Mouse (Mus musculus) ES-CJ7 (cell line): ENCODE data around the gene Pip5k1b.

Source experiments
- DNase-seq: peaks from one replicate; pipeline ENCODE4 v3.0.0; 2011; ENCODE audit warnings: low read depth, low spot score

Pip5k1b gene

DNA sequence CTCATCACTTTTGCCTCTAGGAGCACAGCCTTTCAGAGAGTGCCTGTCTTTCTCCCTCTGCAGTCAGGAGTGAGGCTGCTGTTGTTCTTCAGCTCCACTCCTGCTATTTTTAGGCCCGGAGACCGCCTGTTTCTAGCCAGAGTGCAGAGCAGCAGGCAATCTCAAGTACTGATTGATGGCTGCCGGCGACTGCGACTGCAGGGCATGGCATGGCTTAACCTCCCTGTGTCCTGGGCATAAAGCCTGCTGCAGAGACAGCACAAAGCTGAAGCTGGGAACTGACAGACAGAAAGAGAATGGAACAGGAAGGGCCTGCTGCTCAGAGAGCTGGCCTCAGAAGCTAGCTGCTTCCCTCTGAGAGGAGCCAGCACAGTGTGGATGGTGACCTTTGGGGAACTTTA, 247.4 kb downstream of the Pip5k1b start:
- DNase-seq = no peak

DNA sequence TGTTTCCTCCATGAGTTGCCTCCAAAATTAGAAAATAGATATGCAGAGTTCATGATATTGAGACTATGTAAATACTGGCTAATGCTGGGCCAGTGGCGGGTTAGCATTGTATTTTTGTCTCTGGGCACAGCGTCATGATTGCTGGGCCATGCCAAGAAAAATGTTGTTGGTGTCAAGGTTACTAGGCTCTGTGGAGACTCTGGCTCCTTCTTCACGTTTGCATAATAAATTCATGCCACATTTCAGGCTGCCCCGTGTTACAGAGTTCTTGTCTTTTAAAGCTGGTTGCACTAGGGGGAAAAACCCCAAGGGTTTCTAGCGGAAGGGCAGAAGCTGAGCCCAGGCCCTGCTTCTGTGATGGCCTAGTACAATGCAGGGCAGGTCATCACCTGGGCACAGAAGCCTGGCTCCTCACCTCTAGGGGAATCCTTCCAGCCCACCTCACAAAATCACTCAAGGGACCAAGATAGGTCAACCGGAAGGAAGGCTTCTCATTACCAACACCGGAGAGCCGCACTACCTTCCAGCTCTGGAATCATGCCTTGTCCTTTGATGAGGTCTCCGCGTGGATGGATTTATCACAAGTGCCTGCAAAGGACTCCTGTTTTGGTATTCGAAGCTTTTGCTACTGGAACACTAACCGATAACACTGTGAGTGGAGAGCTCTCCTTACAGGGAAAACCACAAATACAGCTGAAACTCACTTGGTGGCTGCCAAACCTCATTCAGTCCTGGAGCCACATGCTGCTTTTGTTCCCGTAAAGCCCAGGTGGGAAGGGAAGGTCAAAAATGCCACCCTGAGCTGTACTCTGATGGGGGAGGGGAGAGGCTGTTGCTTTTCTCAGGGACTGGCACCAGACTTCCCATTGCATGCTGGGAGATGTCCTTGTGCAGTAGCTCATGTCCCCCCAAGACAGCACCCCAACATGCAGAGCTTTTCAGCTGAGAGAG, 248.1 kb downstream of the Pip5k1b start:
- DNase-seq = no peak

DNA sequence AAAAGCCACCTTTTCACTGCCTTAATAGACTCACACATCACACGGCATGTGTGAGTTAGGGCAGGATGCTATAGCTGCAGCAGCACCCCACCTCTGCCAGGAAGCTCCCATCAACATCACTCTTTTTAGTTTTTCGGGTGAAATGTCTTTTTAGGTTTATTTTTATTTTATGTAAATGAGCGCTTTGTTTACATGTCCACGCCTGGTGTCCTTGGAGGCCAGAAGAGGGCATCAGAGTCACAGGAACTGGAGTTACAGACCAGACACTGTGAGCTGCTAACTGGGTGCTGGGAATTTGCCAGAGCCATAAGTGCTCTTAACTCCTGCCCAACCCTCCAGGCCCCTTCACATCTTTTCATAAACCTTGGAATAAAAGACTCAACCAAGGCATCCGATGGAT, 249.3 kb downstream of the Pip5k1b start:
- peak; percentile 34 for DNase-seq

DNA sequence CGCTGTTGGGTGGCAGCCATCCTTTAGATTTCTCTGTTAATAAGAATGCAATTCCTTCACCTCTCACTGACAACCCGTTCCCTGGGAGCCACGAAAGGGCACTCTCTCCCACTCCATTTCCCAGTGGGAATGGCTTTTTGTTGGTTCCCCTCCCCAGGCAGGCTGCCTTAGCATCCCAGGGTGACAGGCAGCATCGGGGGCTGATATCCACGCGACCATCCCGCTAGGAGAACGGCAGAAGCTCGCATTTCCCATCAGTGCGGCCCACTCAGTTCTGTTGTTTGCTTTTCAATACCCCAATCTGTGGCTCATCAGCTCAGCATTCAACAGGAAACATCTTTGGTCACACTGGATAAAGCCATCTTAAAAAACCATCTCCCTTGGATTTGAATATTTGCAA, 253.5 kb downstream of the Pip5k1b start:
- DNase-seq = no peak

DNA sequence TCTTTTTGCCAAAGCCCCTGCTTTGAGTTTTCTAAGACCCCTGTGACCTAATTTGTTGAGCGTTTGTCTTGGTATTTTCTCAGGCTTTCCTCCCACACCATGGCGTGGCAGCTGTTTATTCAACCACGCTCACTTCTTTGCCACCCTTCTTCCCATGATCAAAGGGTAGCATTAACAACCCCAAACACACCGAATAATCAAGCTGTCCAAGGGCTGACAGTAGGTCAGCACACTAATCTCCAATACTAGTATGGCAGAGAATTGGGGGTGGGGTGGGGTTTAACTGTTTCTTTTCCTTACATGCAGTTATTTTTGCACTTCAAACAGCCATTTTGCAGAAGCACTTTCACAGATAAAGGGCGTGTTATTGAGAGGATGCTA, 253.9 kb downstream of the Pip5k1b start:
- DNase-seq = no peak

DNA sequence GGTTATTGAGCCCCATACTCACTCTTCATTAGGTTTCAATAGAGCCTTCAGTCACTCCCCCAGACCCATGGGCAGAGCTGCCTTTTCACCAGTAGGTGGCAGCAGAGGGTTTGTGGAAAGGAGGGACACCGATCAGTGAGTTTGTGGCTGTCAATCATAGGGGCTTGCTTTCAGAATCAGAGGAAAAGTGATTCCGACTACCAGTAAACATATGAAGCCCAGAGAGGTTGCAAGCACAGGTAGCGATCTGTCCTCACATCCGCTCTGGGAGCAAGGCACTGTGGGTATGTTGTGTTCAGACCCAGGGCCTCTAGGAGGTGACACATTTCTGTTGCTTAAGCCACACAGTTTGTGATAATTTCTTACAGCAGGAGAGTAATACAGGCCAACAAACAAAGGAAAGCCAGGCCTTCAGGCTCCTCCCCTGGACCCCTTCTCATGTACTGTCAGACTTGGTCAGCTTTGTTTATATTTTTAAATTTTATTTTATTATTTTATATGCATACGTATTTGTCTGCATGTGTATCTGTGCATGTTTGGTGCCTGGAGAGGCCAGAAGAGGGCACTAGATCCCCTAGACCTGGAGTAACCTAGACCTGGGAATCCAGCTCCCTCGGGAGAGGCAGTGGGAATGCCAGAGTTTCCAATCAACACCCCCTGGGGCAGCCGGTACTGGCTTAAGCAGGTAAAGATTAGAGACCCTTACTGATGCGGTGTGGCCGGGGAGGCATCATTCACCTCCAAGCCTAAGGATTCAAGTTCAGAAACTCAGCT, 254.5 kb downstream of the Pip5k1b start:
- DNase-seq = peak; percentile 87

DNA sequence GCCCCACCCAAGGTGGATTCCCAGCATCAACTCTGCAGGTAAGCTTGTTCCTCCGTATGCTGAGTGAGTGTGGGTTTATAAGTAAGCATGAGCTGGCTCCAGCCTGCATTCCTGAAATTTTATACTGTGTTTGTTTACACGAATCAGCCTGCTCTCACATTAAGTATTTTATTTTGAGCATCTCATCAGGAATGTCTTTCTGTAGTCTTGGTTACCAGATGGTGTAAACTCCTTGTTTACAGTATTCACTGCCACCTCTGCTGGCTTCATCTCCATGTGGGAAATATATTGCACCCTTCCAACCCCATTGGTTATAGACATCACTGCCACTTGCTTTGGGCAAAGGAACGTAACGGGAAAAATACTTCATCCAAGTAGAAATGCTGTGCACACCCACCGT, 262.1 kb downstream of the Pip5k1b start:
- DNase-seq = no peak

DNA sequence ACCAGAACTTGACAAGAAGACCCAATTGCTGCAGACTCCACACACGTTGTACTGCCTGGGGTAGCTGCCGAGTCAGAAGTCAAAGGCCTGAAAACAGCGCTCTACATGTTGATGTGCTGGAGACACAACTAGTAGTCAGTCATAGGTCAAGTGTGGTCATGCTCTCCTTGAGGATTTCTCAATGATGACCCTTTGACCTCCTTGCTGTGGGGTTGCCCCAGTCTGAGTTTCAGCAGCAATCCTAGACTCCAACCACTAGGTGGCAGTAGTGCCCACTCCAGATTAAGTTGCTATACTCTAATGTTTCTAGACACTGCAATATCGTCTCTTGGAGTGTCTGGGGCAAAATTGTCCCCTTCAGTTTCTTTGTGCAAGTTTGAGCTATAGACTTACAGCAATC, 271.5 kb downstream of the Pip5k1b start:
- DNase-seq = peak; percentile 82

DNA sequence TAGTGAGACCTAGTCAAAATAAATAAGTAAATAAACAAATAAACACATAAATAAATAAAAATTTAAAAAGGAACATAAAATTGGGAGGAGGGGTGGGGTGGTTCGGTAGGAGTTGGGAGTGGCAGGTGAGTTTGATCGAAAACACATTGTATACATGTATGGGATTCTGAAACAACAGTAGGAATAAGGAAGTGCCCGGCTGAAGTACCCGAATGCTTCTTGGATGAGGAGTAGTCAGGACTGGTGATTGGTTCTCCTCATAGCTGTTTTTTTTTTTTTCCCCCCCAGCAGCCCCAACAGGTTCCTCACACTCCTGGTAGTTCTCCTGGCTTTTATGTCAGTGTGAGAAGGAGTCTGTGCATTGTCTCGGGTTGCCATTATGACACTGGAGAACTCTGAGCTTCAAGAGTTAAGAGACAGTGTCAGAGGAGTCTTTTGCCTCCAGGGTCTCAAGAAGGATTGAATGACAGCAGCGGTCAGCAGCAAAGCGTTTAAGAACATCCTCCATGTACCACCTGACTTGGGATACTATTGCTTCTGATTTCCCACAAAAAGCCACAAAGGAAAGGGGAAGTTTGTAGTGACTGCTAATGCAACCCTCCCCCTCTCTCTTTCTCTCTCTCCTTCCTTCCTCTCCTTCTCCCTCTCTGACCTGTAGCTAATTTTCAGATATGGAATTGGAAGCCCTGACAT, 274.2 kb downstream of the Pip5k1b start:
- DNase-seq = no peak

DNA sequence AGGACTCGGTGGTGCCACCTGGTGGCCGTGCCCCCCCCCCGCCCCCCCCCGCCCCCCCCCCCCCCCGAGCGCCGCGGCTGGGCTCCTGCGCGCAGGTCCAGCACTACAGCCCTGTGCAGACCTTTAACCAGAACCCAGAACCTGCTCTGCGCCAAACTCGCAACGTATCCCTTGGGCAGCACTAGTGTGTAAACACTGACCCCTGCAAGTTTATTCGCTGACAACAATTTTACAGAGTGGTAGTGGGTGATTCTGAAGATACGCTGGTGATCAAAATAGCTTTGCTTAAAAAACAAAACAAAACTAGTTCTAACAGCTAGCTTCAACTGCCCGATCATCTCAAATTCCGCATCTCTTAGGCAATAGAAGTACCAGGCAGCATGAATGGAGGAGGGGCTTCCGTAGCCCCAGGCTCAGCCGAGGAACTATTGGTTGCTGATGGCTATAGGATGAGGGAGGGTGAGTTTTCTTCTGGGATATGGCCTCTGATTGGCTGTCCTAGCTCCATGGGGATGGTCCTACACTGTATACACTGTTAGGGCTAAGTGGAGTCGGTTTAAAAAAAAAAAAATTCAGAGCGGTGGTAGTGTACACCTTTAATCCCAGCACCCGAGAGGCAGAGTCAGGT, 275.0 kb downstream of the Pip5k1b start, which contains the start of gene Fxn:
Fxn (minus strand) TSS at position 5 of the 628 bp plus-strand sequence.
- peak; percentile 98 for DNase-seq

DNA sequence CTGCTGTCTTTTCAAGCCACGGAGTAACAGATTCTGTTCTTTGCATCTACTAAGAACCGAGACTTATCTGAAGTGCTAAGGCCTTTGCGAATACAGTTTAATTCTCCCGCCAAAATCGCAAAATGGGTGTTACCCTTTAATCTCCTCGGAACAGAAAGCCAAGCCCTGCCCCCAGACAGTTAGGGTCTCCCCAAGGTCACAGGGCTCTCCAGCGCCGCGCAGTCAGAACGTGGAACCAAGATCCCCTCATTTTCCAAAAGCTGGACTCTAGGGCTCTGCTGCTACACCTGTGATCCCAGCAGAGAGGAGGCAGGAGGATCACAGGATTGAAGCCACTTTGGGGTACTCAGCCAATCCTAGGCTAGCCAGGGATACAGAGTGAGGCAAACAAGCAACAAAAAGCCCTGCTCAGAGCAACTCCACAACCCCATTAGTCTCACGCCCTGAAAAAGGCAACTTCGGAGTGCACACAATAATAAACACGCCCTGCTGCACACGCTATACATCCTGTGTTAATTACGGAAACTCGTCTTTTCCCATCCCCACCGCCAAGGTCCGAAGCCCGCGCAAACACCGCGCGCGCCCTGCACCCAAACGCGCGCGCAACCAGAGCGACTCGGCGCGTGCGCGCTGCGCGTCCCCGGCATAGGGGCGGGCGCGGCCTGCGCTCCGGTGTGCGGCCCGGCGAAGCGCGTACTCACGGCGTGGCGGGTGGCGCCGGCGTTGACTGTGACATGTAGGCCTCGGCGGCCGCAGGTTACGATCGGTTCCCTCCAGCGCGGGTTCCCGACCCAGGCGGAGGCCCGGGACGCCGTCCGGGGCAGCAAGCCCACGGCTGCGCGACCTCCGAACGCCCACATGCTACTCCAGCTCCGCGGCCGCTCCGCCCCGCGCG, 275.7 kb downstream of the Pip5k1b start:
- DNase-seq = peak; percentile 80

DNA sequence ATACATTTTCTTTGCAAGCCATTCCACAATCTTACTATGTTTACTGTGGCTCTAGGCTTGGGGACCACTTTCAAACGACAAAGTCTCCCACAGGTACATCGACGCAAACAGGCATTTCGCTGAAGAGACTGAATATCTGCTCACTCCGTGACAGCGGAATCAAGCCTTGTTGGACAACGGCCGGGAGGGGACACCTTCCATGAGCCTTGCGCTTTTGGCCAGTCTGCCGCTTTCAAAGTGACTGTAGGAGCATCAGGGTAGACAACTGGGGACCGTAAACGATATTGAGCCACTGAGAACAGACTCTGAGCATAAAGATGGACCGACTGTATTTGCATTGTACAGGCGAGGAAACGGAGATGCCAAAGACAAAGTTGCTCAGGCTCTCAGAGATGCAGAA, 276.8 kb downstream of the Pip5k1b start:
- DNase-seq = no peak

DNA sequence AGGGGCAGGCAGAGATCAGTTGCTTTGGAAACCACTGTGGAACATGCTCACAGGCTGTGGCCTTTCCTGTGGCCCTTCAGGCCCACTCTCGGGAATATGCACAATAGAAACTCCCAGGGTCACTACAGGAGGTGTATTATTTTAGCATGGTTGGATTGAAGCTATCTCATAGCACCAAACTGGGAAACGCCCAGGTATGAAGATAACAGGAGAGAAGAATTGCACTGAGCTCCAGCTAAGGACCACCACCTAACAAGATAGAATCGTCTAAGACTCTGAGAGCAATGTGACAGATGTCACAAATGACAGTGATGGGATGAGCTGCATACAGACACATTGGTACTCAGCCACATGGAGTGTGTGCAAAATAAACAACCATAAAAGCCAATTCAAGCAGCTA, 281.4 kb downstream of the Pip5k1b start:
- no peak for DNase-seq

DNA sequence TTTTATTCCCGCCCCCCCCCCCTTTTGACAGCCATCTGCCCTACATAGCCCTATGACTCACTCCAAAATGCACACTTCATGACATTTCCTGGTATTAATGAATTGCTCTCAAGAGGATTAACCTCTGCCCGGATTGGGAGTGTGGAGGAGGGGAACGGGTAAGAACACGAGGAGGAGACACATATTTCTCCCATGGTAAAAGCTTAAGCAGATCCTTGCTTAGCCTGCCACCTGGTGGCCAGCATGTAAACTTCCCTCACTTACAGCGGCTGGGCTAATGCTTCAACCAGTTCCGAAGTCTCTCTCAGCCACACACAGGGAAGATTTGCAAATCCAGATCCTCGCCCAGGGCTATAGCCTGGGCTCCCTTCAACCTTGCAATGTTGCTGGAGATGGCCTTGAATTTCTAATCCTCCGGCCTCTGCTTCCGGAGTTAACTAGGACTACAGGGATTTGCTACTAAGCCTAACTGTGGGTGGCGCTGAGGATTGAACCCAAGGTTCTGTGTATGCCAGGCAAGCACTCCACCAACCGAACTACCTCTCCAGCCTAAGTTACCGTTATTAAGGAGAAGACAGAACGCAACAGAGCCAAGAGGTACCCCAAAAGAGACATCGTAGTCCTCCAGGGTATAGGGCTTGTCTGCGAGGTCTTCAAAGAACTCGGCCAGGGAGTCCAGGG, 283.8 kb downstream of the Pip5k1b start:
- DNase-seq = peak; percentile 94

DNA sequence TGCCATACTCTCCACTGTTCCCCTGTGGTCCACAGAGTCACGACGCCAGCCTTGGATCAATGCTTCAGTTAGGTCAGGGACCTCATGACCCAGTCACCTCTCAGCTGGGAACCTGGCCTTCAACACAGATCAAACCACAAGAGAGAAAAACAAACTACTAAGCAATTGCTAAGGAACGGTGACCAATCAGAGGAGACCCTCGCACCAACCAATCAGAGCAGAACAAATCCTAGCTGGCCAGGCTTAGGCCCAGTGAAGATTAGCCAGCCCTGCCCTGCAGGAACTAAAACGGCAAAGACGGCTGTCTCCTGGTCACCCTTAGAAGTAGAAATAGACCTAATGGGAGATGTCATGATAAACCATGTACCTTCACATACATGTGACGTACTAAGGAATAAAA, 284.3 kb downstream of the Pip5k1b start:
- peak; percentile 41 for DNase-seq

DNA sequence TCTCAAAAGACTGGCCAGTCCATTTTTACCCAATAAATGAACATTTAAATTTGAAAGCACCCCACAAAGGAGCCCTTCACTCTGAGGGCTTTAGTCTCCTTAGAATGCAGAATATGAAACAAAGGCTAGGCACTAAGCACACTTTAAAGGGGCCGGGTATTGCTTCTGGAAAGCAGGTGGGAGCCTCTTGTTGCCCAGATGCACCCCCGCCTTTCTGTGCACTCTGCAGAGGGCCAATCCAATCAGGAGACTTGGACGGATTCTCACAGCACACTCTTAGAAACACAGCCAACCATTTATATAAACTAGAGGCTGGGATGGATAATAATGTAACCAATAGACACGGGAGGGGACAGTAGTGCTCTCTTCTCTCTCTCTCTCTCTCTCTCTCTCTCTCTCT, 287.1 kb downstream of the Pip5k1b start:
- DNase-seq = no peak

DNA sequence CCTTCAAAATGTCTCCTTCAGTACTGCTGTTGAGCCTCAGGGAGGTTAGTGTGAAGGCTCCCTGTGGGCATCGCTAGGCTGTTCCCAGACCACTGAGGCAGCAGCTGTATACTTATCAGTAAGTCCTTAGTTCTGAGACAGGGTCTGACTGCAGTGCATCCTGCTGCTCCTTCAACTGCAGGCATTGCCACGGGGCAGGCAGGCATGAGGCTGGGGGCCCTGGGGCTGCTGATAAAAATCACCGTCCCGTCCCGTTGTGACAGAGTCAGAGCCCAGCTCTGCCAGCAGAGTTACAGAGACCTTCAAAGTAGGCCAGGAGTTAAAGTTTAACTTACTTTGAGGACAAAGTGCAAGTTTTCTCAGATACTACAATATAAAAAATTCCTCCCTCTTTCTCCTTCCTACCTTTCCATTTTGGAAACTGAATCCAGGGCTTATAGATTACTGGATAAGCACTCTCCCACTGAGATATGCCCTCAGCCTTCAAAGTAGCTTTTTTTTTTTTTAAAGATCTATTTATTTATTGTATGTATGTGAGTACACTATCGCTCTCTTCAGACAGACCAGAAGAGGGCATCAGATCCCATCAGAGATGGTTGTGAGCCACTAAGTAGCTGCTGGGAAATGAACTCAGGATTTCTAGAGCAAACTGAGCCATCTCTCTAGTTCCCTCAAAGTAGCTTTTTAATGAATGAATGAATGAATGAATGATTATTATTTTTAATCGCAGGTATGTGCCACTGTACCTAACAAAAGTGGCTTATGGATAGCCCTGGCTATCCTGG, 289.4 kb downstream of the Pip5k1b start:
- DNase-seq = no peak

DNA sequence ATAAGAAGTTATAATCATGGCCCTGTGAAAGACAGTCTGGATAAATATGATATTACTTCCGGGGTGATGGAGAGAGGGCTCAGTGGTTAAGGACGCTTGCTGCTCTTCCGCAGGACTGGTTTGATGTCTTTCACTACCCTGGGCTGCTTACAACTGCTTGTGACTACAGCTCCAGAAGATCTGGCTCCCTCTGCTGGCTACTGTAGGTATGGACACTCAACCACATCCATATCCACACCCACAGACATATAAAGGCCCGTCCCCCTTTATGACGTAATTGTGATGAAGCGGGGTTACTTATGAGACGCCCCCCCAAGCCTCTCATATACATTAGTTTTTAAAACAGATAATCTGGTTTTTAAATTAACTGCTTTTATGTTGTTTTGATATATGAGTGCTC, 290.7 kb downstream of the Pip5k1b start:
- peak; percentile 96 for DNase-seq

DNA sequence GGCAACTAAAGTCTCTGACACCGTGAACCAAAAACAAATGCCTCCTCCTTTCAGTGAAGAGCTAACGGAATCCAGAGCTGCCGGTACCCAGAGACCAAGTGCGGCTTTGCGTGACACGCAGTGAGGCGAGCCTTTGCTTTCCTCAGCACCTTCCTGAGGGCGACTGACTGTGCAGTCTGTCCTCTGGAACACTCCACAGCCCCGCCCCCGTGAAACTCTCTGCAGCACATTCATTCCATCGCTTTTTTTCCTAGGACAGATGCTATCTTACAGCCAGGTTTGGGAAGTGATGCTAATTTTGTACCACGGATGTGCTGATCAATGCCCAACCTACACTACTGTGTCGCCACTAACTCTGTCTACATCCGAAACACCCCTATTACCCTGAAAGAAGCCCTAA, 292.9 kb downstream of the Pip5k1b start:
- no peak for DNase-seq
